Mouse (Mus musculus): ENCODE results near the gene Cd27. TPM values are rescaled to one million over a fixed set of nuclear protein-coding genes. Genes with fewer than 3 reads are reported as not detected.

Gene Cd27
- total and polyA plus RNA-seq, 3 experiments: 0.46 TPM; not detected in 2

GRCm38 (mm10) chr6:125240617-125241016 is 3.8 kb upstream of the Cd27 start:
- no peak overlapping the region for H3K27ac ChIP-seq (ENCODE audit: control insufficient read depth, low read depth, low read length)
- no peak for DNase-seq (ENCODE audit: low read depth, low spot score)
- H3K9me3 ChIP-seq (replicated peaks; ENCODE audit: insufficient read depth, low read length): no peaks in the 10 kb centered on the region
- H3K27me3 ChIP-seq (ENCODE audit: control insufficient read depth in 1 of 2, insufficient read depth in 2 of 2, low read length in 2 of 2): no peaks in the 10 kb centered on the region
- H3K79me2 ChIP-seq (ENCODE audit: control insufficient read depth, insufficient read depth, low read length, poor library complexity): no peaks in the 10 kb centered on the region
- no peak overlapping the region for H3K4me3 ChIP-seq (ENCODE audit: control insufficient read depth in 1 of 2, insufficient read depth in 1 of 2, low read depth in 2 of 2, low read length in 2 of 2)
- TF ChIP-seq GATA1 (IDR thresholded peaks at IDR 0.05; ENCODE audit: low read depth, low read length): no peak
- no peak for TF ChIP-seq BHLHE40 (IDR thresholded peaks at IDR 0.05; ENCODE audit: borderline replicate concordance, low read depth, low read length)
- TF ChIP-seq UBTF (IDR thresholded peaks at IDR 0.05; ENCODE audit: borderline replicate concordance, insufficient read depth, low read depth, low read length): no peak
- TF ChIP-seq TCF12 (IDR thresholded peaks at IDR 0.05; ENCODE audit: low read depth, low read length): no peak
- no peak for TF ChIP-seq MAFK (IDR thresholded peaks at IDR 0.05; ENCODE audit: borderline replicate concordance, low read depth, low read length)
- no peak for TF ChIP-seq ZNF384 (IDR thresholded peaks at IDR 0.05; ENCODE audit: low read depth, low read length)
- TF ChIP-seq RAD21 (IDR thresholded peaks at IDR 0.05; ENCODE audit: low read depth, low read length): no peak
- no peak for TF ChIP-seq CHD1 (IDR thresholded peaks at IDR 0.05; ENCODE audit: low read depth, low read length)
- no peak for TF ChIP-seq TAL1 (IDR thresholded peaks at IDR 0.05; ENCODE audit: low read length)
- TF ChIP-seq JUND (IDR thresholded peaks at IDR 0.05; ENCODE audit: low read depth, low read length): no peak
- TF ChIP-seq MYC (IDR thresholded peaks at IDR 0.05; ENCODE audit: low read depth, low read length): no peak
- TF ChIP-seq TBP (IDR thresholded peaks at IDR 0.05; ENCODE audit: low read depth, low read length): no peak
- no peak for TF ChIP-seq NELFE (IDR thresholded peaks at IDR 0.05; ENCODE audit: low read depth, low read length)
- H3K36me3 ChIP-seq (ENCODE audit: control insufficient read depth in 1 of 2, insufficient read depth in 2 of 2, low read length in 2 of 2): no peaks in the 10 kb centered on the region
- no peak overlapping the region for H3K9ac ChIP-seq (ENCODE audit: control insufficient read depth, low read depth, low read length, poor library complexity, severe bottlenecking)
- peaks cover 0 to 4% of the 10 kb centered on the region in 2 experiments; a peak in 2 of 4 replicates for H3K4me1 ChIP-seq (ENCODE audit: control insufficient read depth in 1 of 2, insufficient read depth in 2 of 2, low read length in 2 of 2)

GRCm38 (mm10) chr6:125239547-125239946 is 2.7 kb upstream of the Cd27 start:
- Histone ChIP-seq H3K79me2 (ENCODE audit: control insufficient read depth, insufficient read depth, low read length, poor library complexity) (no peaks in the 10 kb centered on the region), H3K4me1 (ENCODE audit: control insufficient read depth in 1 of 2, insufficient read depth in 2 of 2, low read length in 2 of 2) (peaks cover 0 to 4% of the 10 kb centered on the region in 2 experiments; a peak in 2 of 4 replicates), H3K9ac (ENCODE audit: control insufficient read depth, low read depth, low read length, poor library complexity, severe bottlenecking) (no peak overlapping the region), H3K27me3 (ENCODE audit: control insufficient read depth in 1 of 2, insufficient read depth in 2 of 2, low read length in 2 of 2) (no peaks in the 10 kb centered on the region), H3K27ac (ENCODE audit: control insufficient read depth, low read depth, low read length) (no peak overlapping the region), H3K4me3 (ENCODE audit: control insufficient read depth in 1 of 2, insufficient read depth in 1 of 2, low read depth in 2 of 2, low read length in 2 of 2) (no peak overlapping the region), H3K36me3 (ENCODE audit: control insufficient read depth in 1 of 2, insufficient read depth in 2 of 2, low read length in 2 of 2) (no peaks in the 10 kb centered on the region), H3K9me3 (replicated peaks; ENCODE audit: insufficient read depth, low read length) (no peaks in the 10 kb centered on the region)
- no peak for DNase-seq (ENCODE audit: low read depth, low spot score)
- no peak for TF ChIP-seq UBTF (IDR thresholded peaks at IDR 0.05; ENCODE audit: borderline replicate concordance, insufficient read depth, low read depth, low read length)
- TF ChIP-seq TAL1 (IDR thresholded peaks at IDR 0.05; ENCODE audit: low read length): no peak
- no peak for TF ChIP-seq POLR2A (IDR thresholded peaks at IDR 0.05; ENCODE audit: control insufficient read depth in 1 of 2, insufficient read depth in 1 of 2, low read depth in 1 of 2, low read length in 2 of 2, poor library complexity in 1 of 2)
- TF ChIP-seq CHD1 (IDR thresholded peaks at IDR 0.05; ENCODE audit: low read depth, low read length): no peak
- no peak for TF ChIP-seq MXI1 (IDR thresholded peaks at IDR 0.05; ENCODE audit: low read depth, low read length)
- no peak for TF ChIP-seq GABPA (IDR thresholded peaks at IDR 0.05; ENCODE audit: low read depth, low read length)
- no peak for TF ChIP-seq MEF2A (IDR thresholded peaks at IDR 0.05; ENCODE audit: extremely low read depth, insufficient replicate concordance, low read depth, low read length, poor library complexity, severe bottlenecking)
- TF ChIP-seq POLR2AphosphoS2 (IDR thresholded peaks at IDR 0.05; ENCODE audit: low read length): no peak
- no peak for TF ChIP-seq NRF1 (IDR thresholded peaks at IDR 0.05; ENCODE audit: insufficient read depth, low read depth, low read length, poor library complexity, severe bottlenecking)
- no peak for TF ChIP-seq ZMIZ1 (IDR thresholded peaks at IDR 0.05; ENCODE audit: low read depth, low read length)
- no peak for TF ChIP-seq USF1 (IDR thresholded peaks at IDR 0.05; ENCODE audit: low read depth, low read length)
- TF ChIP-seq CTCF (IDR thresholded peaks at IDR 0.05 in 2 of 3, conservative IDR thresholded peaks at IDR 0.05 in 1 of 3; ENCODE audit: control insufficient read depth in 1 of 3, insufficient read depth in 1 of 3, low read depth in 2 of 3, low read length in 3 of 3, poor library complexity in 1 of 3, severe bottlenecking in 1 of 3): no peak
- TF ChIP-seq ZC3H11A (IDR thresholded peaks at IDR 0.05; ENCODE audit: low read depth, low read length): no peak
- no peak for TF ChIP-seq ELF1 (IDR thresholded peaks at IDR 0.05; ENCODE audit: low read depth, low read length)
- TF ChIP-seq EP300 (IDR thresholded peaks at IDR 0.05; ENCODE audit: low read depth in 1 of 2, low read length in 2 of 2): no peak
- no peak for TF ChIP-seq NELFE (IDR thresholded peaks at IDR 0.05; ENCODE audit: low read depth, low read length)

Data from MEL (cell line).